Mouse (Mus musculus): ENCODE measurements at regions not wholly inside any gene's neighbourhood (a gene's known extent, or its start where the extent isn't known, plus 50 kb on each side); places are given as distances from the start of the nearest gene placed in this dataset.

GRCm38 (mm10) chr10:17618024-17618423 is 105.0 kb upstream of the Cited2 start:
- DNase-seq: no peak

- no peak for DNase-seq
These were observed 103.4 kb upstream of the Cited2 start for GRCm38 (mm10) chr10:17619617-17620016.

- no peak for DNase-seq
These were observed 101.2 kb upstream of the Cited2 start for GRCm38 (mm10) chr10:17621703-17622385.

GRCm38 (mm10) chr10:17622802-17623201 is 100.2 kb upstream of the Cited2 start:
- no peak for DNase-seq

DNA sequence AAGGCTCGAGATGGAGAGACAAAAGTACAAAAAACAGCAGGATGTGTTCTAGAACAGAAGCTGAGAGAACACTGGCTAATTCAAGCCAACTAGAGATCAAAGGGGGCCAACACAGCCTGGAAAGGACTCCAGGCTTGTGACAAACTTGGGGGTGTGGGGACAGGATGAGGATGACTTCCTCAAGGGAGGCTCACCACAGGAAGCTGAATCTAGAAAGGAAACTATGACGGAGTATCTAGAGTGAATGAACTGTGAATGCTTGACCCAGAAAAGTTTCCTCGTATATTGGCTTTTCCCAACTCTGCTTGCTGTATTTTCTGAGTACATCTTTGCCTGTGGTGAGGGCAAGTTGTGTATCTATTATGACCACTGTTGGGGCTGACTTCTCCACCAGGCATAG is 93.3 kb upstream of the Cited2 start:
- no peak for DNase-seq

- no peak for DNase-seq
These were observed 92.0 kb upstream of the Cited2 start for GRCm38 (mm10) chr10:17630861-17631581.

GRCm38 (mm10) chr10:17631817-17632216 is 91.2 kb upstream of the Cited2 start:
- no peak for DNase-seq

GRCm38 (mm10) chr10:17632959-17633674 is 89.9 kb upstream of the Cited2 start:
- no peak for DNase-seq

DNA sequence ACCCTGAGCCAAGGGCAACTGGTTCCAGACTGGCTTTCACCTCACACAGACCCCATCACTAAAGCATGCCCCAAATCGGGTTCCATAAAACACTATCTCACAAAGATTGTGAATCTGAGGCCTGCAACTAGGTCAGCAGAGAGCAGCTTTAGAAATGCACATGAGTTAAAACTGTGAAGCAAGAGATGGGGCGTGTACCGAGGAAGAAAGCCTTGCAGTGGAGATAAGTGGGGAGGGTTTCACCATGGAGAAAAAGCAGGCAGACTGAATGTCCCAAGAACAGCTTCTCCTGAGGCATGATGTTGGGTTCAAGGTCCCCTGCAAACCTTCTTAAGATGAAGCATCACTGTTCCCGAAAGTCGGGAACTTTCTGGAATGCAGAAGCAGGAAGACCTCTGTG is 77.7 kb upstream of the Cited2 start:
- DNase-seq: no peak

- DNase-seq: no peak
These were observed 76.6 kb upstream of the Cited2 start for GRCm38 (mm10) chr10:17646391-17646790.

GRCm38 (mm10) chr10:17648077-17648476 is 74.9 kb upstream of the Cited2 start:
- DNase-seq: no peak

DNA sequence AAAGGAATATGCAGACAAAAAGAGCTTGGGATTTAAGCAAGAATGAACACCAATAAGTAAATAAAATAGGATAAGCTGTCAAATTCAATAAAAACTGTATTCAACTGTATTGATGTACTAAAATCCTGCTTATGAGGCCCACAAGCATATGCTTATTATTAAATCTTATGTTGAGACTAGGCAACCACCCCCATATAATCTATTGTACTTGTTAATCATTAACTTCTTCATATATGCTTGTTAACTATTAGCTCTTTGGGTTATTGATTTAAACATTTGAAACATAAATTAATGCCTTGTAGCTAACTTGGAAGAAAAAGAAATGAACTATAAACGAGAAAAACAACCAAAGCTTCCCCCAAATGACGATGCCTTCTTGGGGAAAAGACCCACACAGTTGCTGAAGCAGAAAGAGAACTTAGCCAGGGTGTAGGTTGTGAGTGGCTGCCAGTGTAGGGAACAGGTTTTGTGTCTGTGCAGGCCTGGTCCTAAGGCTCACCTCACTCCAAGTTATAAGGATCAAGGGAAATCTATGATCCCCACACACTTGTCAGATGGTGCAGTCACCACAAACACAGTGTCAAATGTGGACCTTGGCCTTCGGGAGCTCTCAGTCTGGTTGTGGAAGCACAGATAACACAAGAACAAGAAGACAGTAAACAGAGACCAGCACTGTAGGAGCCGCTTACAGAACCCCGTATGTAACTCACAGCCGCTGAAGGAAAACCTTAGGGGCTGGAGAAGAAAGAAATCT is 71.8 kb upstream of the Cited2 start:
- no peak for DNase-seq

DNA sequence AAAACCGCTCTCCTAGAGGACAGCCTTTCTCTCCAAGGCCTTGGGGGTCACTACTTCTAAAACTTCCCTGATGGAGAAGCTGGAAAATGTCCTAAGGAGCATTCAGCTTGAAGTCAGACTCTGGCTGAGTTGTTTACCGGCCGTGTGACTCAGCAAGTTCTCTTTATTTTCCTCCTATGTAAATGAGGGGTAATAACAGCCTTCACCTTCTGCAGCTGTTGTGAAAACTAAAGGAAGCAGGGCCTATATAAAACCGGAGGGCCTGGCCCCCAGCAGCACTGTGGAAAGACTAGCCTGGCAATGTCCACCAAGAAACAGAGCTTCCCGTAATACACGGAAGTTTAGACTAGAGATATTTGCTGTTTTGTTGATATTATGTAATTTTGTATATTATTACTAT is 69.7 kb upstream of the Cited2 start:
- no peak for DNase-seq

DNA sequence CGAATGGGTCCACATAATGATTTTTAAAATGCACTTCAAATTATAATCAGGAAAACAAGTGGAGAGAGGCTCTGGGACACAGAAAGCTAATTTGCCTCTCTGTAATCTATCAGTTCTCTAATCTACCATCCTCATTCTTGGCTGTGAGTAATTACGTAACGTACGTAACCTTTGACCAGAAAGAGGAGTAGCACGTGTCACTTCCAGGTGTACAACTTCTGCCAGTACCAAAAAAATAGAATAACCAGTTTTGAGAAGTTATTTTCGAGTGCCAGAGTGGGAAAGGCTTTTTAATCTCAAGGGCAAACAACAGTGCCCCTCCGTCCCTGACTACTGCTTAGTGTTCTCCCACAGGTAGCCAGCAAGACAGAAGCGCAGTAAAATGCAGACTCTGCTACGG is 69.2 kb upstream of the Cited2 start:
- DNase-seq: no peak

DNA sequence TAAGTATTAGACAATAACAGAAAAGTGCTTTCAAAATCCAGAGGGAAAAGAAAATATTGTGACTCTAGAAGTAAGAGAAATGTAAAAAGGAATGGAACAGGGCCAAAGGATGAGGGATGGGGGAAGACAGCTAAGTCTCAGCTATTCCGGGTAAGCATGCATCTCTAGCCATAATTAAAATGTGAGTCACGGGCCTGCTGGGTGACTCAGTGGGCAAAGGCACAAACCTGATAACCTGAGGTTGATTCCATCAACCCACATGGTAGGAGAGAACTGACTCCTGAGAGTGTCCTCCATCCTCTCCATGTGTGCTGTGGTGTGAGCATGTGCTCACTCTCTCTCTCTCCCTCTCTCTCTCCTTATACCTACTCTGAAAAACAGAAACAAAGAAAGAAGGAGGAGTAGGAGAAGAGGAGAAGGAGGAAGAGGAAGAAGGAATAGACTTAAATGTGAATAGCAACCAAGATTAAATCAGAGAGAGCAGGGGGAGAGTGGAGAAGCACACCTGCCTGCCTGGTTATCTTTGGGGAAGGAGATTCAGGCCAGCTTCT is 68.6 kb upstream of the Cited2 start:
- no peak for DNase-seq

- no peak for DNase-seq
These were observed 67.5 kb upstream of the Cited2 start for GRCm38 (mm10) chr10:17655459-17656051.

- DNase-seq: no peak
These were observed 66.7 kb upstream of the Cited2 start for GRCm38 (mm10) chr10:17656305-17656704.

DNA sequence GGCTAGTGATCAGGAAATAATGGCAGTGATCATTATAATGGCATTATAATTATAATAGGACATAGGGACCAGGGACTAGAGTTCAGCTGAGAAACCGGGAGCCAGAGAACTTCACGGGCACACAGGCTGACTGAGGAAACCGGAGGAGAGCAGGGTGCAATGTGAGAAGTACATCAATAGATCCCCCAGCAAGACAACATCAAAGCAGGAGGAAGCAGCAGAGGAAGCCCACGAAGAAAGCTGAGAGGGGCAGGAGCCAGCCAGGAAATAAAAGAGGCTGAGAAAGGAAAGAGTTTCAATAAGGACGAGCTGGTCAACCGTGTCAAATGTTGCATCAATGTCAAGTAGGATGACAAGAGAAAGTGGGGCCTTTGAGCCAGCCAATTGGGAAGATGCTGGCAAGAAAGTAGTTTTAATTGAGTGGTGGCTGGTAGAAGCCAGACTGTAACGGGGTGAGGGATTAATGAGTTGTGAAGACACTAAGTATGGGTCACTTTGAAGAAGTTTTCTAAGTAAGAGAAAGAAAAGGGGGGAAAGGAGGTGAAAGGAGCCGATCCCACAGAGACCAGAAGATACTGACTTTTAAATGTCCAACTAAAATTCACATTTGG is 66.0 kb upstream of the Cited2 start:
- DNase-seq: no peak

DNA sequence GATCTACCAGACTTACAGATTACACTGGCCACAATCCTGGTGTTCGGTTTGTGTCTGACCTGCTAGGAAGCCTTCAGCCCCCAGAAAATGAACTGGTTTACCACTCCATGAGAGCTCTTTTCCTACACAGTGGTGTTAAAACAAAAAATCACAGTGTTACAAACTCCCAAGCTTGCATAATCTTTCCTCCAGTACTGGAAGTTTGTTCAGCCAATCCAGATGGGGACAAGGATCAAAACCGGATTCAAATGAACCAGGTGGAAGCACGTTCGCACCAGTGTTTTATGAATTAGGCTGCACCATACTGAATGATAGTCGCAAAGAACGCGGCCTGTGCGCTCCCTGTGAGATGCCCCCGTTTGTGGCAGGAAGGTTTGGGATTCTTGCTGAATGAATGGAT is 63.4 kb upstream of the Cited2 start:
- DNase-seq: no peak

DNA sequence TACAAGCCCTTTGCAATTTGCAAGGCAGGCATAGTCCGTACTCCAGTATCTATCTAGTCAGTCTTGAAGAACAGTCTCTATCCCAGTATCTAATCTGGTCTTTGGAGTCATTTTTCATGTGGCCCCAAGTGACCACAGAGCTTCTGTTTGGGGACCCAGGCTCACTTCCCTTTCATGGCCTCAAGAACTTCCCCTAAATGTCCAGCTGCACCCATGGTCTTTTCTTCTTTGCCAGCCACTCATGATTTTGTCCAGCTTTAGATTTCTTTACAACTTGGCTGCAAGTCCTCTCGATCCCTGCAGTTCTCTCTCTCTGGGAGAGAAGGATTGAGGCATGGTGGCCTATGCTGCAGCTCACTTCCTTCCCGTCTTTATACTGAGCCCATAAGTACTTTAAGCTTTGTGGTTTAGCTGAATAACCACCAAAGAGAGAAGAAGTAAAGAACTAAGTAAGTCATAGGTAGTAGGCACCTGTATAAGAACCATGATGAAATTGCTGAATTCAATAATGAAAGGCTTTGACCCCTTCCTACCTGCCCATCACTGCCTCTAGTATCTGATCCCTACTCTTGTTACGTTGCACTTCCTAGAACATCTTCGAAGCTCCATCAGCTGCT is 62.1 kb upstream of the Cited2 start:
- DNase-seq: no peak

- DNase-seq: peak; percentile 41
These were observed 56.9 kb upstream of the Cited2 start for GRCm38 (mm10) chr10:17666089-17666488.

DNA sequence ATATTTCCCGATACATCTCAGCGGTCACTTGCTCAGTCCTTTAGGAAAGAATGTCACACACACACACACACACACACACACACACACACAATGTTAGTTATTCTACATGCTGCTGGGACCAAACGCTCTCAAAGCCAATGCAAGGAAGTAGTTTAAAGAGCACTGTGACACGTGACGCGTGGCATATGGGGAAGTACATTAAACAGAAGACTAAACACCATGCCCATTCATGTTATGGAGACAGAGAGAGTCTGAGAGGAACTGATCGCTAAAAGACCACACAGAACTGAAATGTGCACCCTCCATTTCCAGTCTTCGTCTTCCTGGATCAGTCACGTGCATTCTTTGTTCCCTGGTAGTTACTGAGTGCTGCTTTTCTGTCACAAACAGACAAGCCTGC is 53.6 kb upstream of the Cited2 start:
- no peak for DNase-seq

Data from cerebellum, adult 11-12 months (tissue).